Mouse (Mus musculus): ENCODE measurements at regions not wholly inside any gene's neighbourhood (a gene's known extent, or its start where the extent isn't known, plus 50 kb on each side); places are given as distances from the start of the nearest gene placed in this dataset.

- Histone ChIP-seq H3K4me3 (replicated peaks) (peak overlapping the region; percentile 46), H3K9me3 (no peaks in the 10 kb centered on the region), H3K36me3 (no peaks in the 10 kb centered on the region), H3K4me2 (replicated peaks) (peak overlapping the region; percentile 72), H3K9ac (replicated peaks) (peak overlapping the region; percentile 53), H3K4me1 (replicated peaks) (no peaks in the 10 kb centered on the region), H3K27me3 (no peaks in the 10 kb centered on the region), H3K27ac (no peak overlapping the region)
- peak; percentile 87 for ATAC-seq
- WGBS = 14% methylated on average over 31 of the region's 31 CpGs
These were observed 243.9 kb downstream of the Tex13c3 start for GRCm38 (mm10) chrX:19237048-19237737.

- H3K4me2 ChIP-seq (replicated peaks) = no peak overlapping the region
- no peaks in the 10 kb centered on the region for H3K4me1 ChIP-seq (replicated peaks)
- no peaks in the 10 kb centered on the region for H3K36me3 ChIP-seq
- no peak overlapping the region for H3K9ac ChIP-seq (replicated peaks)
- no peaks in the 10 kb centered on the region for H3K9me3 ChIP-seq
- 76% methylated on average over 3 of the region's 3 CpGs for WGBS
- H3K4me3 ChIP-seq (replicated peaks) = no peak overlapping the region
- no peaks in the 10 kb centered on the region for H3K27me3 ChIP-seq
- no peak for ATAC-seq
- H3K27ac ChIP-seq = no peak overlapping the region
These were observed 245.7 kb downstream of the Tex13c3 start for GRCm38 (mm10) chrX:19235449-19235848.

GRCm38 (mm10) chrX:19231823-19232222 is 249.3 kb downstream of the Tex13c3 start:
- H3K4me3 ChIP-seq (replicated peaks) = no peak overlapping the region
- 81% methylated on average over 3 of the region's 3 CpGs for WGBS

GRCm38 (mm10) chrX:19223336-19223735 is 257.8 kb downstream of the Tex13c3 start:
- Histone ChIP-seq H3K4me2 (replicated peaks) (no peak overlapping the region), H3K36me3 (no peaks in the 10 kb centered on the region), H3K27me3 (no peaks in the 10 kb centered on the region), H3K9ac (replicated peaks) (no peak overlapping the region), H3K4me1 (replicated peaks) (no peaks in the 10 kb centered on the region), H3K27ac (no peak overlapping the region), H3K4me3 (replicated peaks) (no peak overlapping the region), H3K9me3 (no peaks in the 10 kb centered on the region)
- ATAC-seq = no peak

More at GRCm38 (mm10) chrX:19231823-19232222, 249.3 kb downstream of the Tex13c3 start:
- Histone ChIP-seq H3K9ac (replicated peaks) (no peak overlapping the region), H3K27me3 (no peaks in the 10 kb centered on the region), H3K27ac (no peak overlapping the region), H3K9me3 (no peaks in the 10 kb centered on the region), H3K36me3 (no peaks in the 10 kb centered on the region), H3K4me1 (replicated peaks) (no peaks in the 10 kb centered on the region), H3K4me2 (replicated peaks) (no peak overlapping the region)
- no peak for ATAC-seq

- Histone ChIP-seq H3K9me3 (no peaks in the 10 kb centered on the region), H3K4me2 (replicated peaks) (no peak overlapping the region), H3K9ac (replicated peaks) (no peak overlapping the region), H3K4me3 (replicated peaks) (no peak overlapping the region), H3K27me3 (no peaks in the 10 kb centered on the region), H3K27ac (no peak overlapping the region), H3K4me1 (replicated peaks) (no peaks in the 10 kb centered on the region), H3K36me3 (no peaks in the 10 kb centered on the region)
- 94% methylated on average over 1 of the region's 1 CpGs for WGBS
- no peak for ATAC-seq
These were observed 260.2 kb downstream of the Tex13c3 start for GRCm38 (mm10) chrX:19220785-19221496.

- H3K9ac ChIP-seq (replicated peaks) = no peak overlapping the region
- H3K36me3 ChIP-seq = no peaks in the 10 kb centered on the region
- no peak overlapping the region for H3K4me3 ChIP-seq (replicated peaks)
- no peak for ATAC-seq
- H3K27me3 ChIP-seq = no peaks in the 10 kb centered on the region
- H3K27ac ChIP-seq = no peak overlapping the region
- H3K4me1 ChIP-seq (replicated peaks) = no peaks in the 10 kb centered on the region
- no peaks in the 10 kb centered on the region for H3K9me3 ChIP-seq
- 76% methylated on average over 2 of the region's 2 CpGs for WGBS
- H3K4me2 ChIP-seq (replicated peaks) = no peak overlapping the region
These were observed 261.4 kb downstream of the Tex13c3 start for GRCm38 (mm10) chrX:19219727-19220126.

- whole genome bisulfite sequencing = 92% methylated on average over 2 of the region's 2 CpGs
These were observed 261.8 kb downstream of the Tex13c3 start for GRCm38 (mm10) chrX:19219301-19219700.

GRCm38 (mm10) chrX:19206420-19206819 is 274.7 kb downstream of the Tex13c3 start:
- no peaks in the 10 kb centered on the region for H3K27me3 ChIP-seq
- H3K4me3 ChIP-seq (replicated peaks) = no peak overlapping the region
- WGBS = 81% methylated on average over 1 of the region's 1 CpGs
- no peaks in the 10 kb centered on the region for H3K4me1 ChIP-seq (replicated peaks)
- no peak for ATAC-seq
- H3K27ac ChIP-seq = no peak overlapping the region
- H3K9me3 ChIP-seq = no peaks in the 10 kb centered on the region
- no peak overlapping the region for H3K9ac ChIP-seq (replicated peaks)
- H3K4me2 ChIP-seq (replicated peaks) = no peak overlapping the region
- H3K36me3 ChIP-seq = no peaks in the 10 kb centered on the region

More at GRCm38 (mm10) chrX:19219301-19219700, 261.8 kb downstream of the Tex13c3 start:
- no peaks in the 10 kb centered on the region for H3K27me3 ChIP-seq
- no peaks in the 10 kb centered on the region for H3K36me3 ChIP-seq
- no peak for ATAC-seq
- no peak overlapping the region for H3K4me3 ChIP-seq (replicated peaks)
- H3K4me2 ChIP-seq (replicated peaks) = no peak overlapping the region
- no peak overlapping the region for H3K27ac ChIP-seq
- H3K9me3 ChIP-seq = no peaks in the 10 kb centered on the region
- H3K9ac ChIP-seq (replicated peaks) = no peak overlapping the region
- no peaks in the 10 kb centered on the region for H3K4me1 ChIP-seq (replicated peaks)

GRCm38 (mm10) chrX:19202542-19202941 is 278.6 kb downstream of the Tex13c3 start:
- H3K4me2 ChIP-seq (replicated peaks) = no peak overlapping the region
- no peaks in the 10 kb centered on the region for H3K9me3 ChIP-seq
- no peak for ATAC-seq
- H3K36me3 ChIP-seq = no peaks in the 10 kb centered on the region
- no peak overlapping the region for H3K27ac ChIP-seq
- no peak overlapping the region for H3K9ac ChIP-seq (replicated peaks)
- WGBS = 83% methylated on average over 1 of the region's 1 CpGs
- no peaks in the 10 kb centered on the region for H3K27me3 ChIP-seq
- H3K4me3 ChIP-seq (replicated peaks) = no peak overlapping the region
- H3K4me1 ChIP-seq (replicated peaks) = no peaks in the 10 kb centered on the region

- 80% methylated on average over 1 of the region's 1 CpGs for WGBS
- no peak overlapping the region for H3K9ac ChIP-seq (replicated peaks)
- ATAC-seq = no peak
- H3K36me3 ChIP-seq = no peaks in the 10 kb centered on the region
- no peak overlapping the region for H3K4me3 ChIP-seq (replicated peaks)
- no peaks in the 10 kb centered on the region for H3K9me3 ChIP-seq
- H3K27me3 ChIP-seq = no peaks in the 10 kb centered on the region
- no peak overlapping the region for H3K4me2 ChIP-seq (replicated peaks)
- H3K4me1 ChIP-seq (replicated peaks) = no peaks in the 10 kb centered on the region
- H3K27ac ChIP-seq = no peak overlapping the region
These were observed 279.7 kb downstream of the Tex13c3 start for GRCm38 (mm10) chrX:19201383-19201782.

GRCm38 (mm10) chrX:19199531-19199930 is 281.6 kb downstream of the Tex13c3 start:
- no peaks in the 10 kb centered on the region for H3K4me1 ChIP-seq (replicated peaks)
- H3K9me3 ChIP-seq = no peaks in the 10 kb centered on the region
- H3K4me2 ChIP-seq (replicated peaks) = no peak overlapping the region
- no peak overlapping the region for H3K27ac ChIP-seq
- H3K27me3 ChIP-seq = no peaks in the 10 kb centered on the region
- no peaks in the 10 kb centered on the region for H3K36me3 ChIP-seq
- H3K4me3 ChIP-seq (replicated peaks) = no peak overlapping the region
- 88% methylated on average over 3 of the region's 3 CpGs for WGBS
- ATAC-seq = no peak
- no peak overlapping the region for H3K9ac ChIP-seq (replicated peaks)

GRCm38 (mm10) chrX:19168983-19169382 is 312.1 kb downstream of the Tex13c3 start:
- H3K27ac ChIP-seq = no peak overlapping the region
- no peak for ATAC-seq
- no peak overlapping the region for H3K4me3 ChIP-seq (replicated peaks)
- no peak overlapping the region for H3K9ac ChIP-seq (replicated peaks)
- 94% methylated on average over 2 of the region's 2 CpGs for WGBS
- no peaks in the 10 kb centered on the region for H3K27me3 ChIP-seq
- no peaks in the 10 kb centered on the region for H3K9me3 ChIP-seq
- no peaks in the 10 kb centered on the region for H3K4me1 ChIP-seq (replicated peaks)
- no peak overlapping the region for H3K4me2 ChIP-seq (replicated peaks)
- H3K36me3 ChIP-seq = no peaks in the 10 kb centered on the region

Data from midbrain, embryonic 13.5 days (tissue).